Mouse (Mus musculus): Measurements from ENCODE around the gene Scn3a. TPM values are rescaled to one million over a fixed set of nuclear protein-coding genes. Genes with fewer than 3 reads are reported as not detected.

Scn3a gene
- polyA plus RNA-seq, 1 experiment from 2014 or later, result 0.49 TPM

Other genes starting within 250 kb of the Scn3a start
- 0.09 and 0.23 TPM in 2 replicates for gene Slc38a11, start 203.6 kb downstream of the Scn3a start, polyA plus RNA-seq (2015; fragmentation: Nextera tagmentation; extraction: Ambion mirVana)
- 0.94 and 1.5 TPM in 2 replicates for gene Scn2a, start 53.1 kb upstream of the Scn3a start, polyA plus RNA-seq (2015; fragmentation: Nextera tagmentation; extraction: Ambion mirVana)

All from heart, embryonic 15.5 days (tissue).